Mouse (Mus musculus): ENCODE measurements around the gene Pdcl.

The Pdcl gene

DNA sequence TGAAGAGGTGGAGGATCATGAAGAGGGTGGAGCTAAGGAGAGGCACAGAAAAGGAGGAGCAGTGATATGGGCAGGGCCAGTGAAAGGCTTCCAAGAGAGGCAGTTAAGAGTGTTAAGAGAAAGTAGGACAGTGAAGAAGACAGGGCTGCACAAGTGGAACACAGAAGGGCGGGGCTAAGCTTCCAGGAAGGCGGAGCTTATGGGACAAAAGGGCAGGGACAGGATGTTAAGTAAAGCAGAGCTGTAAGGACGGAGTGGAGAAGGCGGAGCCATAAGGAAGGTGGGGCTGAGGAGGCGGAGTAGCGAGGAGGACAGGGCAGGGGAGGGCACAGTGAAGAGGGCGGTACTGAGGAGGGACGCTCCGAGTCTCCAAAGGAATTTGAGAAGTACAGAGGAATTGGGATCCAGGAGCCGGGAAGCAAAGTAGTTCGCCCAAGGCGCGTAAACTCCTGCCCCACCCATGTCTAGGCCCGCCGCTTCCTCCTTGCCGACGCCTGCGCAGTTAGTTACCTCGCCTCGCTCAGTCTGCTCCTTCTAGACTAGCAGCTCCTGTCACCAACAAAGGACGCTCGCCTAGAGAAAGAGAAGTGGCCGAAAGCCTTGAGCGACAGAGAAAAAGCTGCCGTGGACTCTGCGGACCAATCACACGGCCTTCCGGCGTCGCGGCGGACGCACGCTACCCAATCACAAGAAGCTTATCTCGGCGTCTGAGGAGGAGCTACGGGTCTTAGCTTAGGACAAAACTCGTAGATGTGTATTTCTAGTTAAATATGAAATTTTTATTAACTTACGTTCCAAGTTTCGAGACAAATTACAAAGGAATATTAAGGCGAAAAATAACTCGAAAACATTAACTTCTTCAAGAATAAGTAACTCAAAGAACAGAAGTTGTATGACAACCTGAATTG, at the start of gene Pdcl:
TSS of gene Pdcl (minus strand) at position 700 of the 908 bp plus-strand sequence.
- peak; percentile 84 to 86 for DNase-seq

DNA sequence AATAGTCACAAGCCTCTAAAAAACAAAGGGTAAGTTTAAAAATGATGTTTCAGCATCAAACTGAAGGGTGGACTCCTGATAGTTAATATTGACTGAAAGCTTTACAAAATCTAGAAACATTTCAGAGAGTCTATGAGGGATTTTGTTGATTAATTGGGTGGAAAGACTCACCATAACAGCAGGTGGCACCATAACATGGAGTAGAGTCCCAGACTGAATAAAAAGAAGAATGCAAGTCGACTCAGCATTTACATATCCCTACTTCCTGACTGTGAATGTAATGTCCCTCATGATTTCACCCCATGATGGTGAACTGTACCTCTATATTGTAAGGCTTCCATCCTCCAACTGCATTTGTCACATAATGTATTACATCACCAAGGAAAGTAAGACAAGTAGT, 36.4 kb upstream of the Pdcl start:
- no peak for DNase-seq

DNA sequence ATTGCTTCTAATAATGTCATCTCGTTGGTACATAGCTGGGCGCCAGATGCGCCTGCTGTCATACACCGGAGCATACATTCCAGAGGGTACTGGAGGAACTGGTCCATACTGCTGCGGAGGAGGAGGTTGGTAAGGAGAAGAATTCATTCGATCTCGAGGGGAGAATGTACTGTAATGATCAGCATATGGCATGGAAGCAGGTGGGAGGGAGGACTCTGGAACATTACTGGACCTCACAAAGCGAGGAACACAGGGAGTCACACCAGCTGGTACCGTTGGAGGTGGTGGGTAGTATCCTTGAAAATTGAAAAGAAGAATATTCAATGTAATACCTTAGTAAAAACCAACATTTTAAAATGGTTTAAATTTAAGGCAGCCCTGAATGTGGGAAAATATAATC, 23.8 kb upstream of the Pdcl start:
- DNase-seq: no peak

DNA sequence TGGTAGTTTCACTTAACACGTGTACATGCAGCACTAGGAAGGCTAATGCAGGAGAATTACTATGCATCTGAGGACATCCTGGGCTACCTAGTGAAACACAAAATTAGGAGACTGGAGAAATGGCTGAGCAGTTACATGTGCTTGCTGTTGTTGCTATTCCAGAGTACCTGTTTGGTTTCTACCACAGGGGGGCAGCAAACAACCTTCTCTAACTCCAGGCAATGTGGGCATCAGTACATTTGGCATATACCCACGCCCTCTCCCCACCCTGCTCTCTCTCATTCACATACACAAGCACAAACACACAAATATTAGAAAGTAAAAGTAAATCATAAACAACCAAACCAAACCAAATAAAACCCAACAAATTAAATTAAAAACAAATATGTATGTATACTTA, 21.1 kb upstream of the Pdcl start:
- DNase-seq: peak in 1 of 2 experiments; percentile 52

DNA sequence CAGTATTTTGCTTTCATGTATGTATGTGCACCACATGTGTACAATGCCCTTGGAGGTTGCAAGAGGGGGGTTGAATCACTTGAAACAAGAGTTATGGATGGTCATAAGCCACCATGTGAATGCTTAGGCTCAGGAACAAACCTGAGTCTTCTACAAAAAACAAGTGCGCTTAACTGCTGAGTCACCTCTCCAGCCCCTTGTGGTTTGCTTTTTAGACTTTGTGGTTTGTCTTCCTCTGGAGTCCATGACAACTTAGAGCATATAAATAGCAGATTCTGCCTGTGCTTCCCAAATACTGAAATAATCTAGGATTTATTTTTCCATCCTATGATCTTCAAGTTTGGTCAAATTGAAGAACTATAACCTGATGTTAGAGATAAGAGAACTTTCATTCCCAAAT, 16.9 kb upstream of the Pdcl start:
- no peak for DNase-seq

DNA sequence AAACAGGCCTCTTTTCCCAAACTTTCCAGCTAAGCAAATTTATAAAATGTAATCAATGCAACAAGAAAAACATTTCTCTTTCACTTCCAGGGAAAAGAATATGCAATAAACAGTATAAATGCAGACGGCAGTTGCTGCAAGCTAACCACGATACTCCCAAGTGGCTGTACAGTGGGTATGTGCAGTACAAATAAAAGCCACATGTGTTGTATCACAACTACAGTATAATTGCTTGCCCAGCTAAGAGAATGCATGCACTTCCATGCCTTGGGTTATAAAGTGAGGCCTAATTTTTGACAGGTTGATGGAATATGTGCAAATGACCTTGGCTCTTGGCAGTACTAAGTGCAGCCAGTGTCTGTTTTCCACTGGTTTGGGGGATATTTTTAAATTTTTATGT, 11.5 kb upstream of the Pdcl start:
- DNase-seq: no peak

DNA sequence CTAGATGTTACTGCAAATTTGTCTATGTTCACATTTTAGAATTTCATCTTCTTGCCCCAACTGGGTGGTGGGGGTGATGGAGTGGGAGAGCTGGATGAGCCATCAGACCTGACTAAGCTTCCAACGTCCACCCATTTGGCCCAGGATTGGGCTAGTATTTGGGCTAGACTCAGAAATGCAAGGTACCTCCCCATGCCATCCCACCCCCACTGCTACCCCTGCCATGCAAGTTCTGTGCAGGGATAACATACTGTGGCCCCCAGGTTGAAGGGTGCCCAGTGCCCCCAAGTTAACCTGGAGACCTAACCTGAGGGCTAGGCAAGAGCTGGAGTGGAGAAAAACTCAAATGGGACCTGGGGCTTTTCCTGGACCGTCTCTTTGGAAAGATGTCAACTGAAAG, 776 bp upstream of the Pdcl start:
- no peak for DNase-seq

DNA sequence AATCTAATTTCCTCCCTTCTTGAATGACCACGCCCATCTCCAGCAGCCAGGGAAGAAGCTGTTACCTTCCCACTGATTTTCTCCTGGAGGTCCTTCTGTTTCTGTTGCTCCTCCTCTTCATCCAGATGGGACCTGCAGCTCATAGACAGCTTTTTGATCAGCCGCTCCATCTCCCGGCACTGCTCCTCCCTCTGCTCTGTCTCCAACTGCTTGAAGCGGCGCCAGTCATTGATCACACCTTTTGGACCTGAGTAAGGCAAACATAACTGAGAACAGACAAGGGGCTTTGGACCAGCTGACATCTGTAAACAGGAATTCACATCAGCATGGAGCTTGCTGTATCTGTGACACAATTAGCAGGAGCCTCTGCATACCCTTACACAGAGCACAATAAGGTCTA, 3.6 kb downstream of the Pdcl start:
- DNase-seq: no peak

DNA sequence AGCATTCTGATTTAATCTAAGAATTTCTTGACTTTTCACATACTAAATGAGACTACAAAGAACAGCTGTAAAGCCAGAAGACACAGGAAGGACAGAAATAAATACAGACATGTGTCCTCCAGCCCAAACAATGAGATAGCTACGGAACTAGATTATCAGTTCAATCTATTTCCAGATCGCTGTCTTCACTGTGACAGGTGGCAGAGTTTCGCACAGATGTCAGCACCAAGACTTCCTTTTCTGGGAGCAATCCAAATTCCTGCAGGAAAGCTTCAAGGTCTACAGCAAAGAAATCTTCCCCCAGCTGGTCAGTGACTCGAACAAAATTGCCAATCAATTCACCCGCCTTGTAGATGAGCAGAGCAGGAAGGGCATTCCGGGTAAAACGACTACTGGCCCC, 7.5 kb downstream of the Pdcl start:
- no peak for DNase-seq

DNA sequence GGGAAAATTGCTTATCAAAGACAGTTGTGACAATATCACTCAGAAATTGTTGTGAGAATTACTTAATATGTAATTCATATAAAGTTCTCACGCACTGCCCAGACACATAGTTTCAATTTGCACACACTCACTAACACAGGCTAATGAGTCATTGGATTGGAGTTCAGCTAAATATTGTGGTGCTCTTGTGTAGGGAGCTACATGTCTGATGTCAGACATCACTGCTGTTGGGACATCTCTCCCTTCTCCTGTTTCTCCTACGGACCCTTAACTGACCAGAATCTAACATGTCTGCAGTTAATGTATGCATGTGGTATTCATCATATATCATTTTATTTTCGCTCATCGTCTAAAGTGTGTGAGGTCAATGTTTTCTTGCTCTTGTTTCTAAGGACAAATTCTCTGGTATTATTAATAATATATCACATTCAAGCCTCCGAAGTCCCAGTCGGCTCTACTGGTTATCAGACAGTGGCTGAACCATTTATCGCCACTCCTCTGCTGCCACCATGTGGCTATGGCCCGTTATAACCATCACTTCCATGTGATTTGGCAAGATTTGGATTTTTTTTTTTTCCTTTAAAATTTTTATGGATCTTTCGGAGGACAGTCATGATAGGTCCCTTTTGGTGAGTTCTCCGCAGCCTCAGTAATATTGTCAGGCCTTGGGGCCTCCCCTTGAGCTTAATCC, 20.5 kb downstream of the Pdcl start:
- DNase-seq: peak in 1 of 2 experiments; percentile 14

DNA sequence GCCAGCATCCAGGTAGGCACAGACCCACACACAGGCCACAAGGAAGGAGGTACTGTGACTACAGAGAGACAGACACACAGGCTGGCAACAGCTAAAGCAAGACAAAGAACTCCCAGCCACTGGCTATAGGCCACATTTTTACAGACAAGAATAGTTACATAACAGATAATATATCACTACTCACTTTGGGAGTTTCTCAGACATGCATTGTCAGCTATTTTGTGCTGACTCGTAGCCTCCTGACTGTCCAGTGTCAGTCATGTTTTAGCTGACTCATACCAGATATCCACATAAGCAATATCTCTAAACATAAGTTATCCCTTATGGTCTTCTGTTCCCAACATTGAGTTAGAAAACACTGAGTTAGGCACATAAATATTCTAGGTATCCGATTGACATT, 25.8 kb downstream of the Pdcl start:
- no peak for DNase-seq

DNA sequence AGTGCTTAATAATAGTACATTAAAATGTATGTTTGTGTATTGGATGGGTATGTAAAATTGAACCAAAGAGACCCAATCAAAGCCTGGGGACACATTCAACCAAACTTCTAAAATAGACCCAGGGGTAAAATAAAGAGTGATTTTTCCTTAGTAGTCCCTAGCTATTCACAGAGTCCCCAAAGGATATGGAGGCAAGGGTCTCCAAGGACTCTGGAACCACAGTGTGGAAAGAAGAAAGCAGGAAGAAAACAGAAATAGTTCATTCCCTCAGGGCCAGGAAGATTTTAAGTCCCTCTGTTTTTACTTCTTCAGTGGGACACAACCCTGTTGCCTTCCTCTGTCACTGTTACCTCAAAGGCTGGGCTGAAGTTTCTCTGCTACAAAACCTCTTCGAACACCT, 32.9 kb downstream of the Pdcl start, which contains the start of gene Olfr368:
TSS of gene Olfr368 (plus strand) at position 301 of the 400 bp plus-strand sequence.
- no peak for DNase-seq

All from spleen, adult 18-20 months (tissue).